Mouse (Mus musculus): ENCODE results near the gene Pih1d1. TPM values are rescaled to one million over a fixed set of nuclear protein-coding genes. Genes with fewer than 3 reads are reported as not detected.
A peak's percentile ranks its signal among the peaks of the same experiment; 100 is the strongest.
"Not testable (repeated sequence)": the region's sequence is repeated elsewhere in the genome, so short reads cannot be mapped to it uniquely, and the experiment has no call there.

Pih1d1 gene
- 108 and 111 TPM in 2 replicates for polyA plus RNA-seq (2016; fragmentation: Nextera tagmentation; extraction: Ambion mirVana)

- Histone ChIP-seq H3K36me3 (peaks cover 28% of the 10 kb centered on the region), H3K9me3 (replicated peaks) (no peaks in the 10 kb centered on the region), H3K27ac (replicated peaks) (peak within 1 kb of the TSS; percentile 98), H3K4me3 (peak within 1 kb of the TSS; percentile 75), H3K4me1 (peaks cover 36% of the 10 kb centered on the region), H3K27me3 (ENCODE audit: low read depth, poor library complexity, severe bottlenecking) (no peaks in the 10 kb centered on the region)
- 5% methylated on average over 69 of the region's 69 CpGs for WGBS
- DNase-seq (ENCODE audit: low spot score), result peak; percentile 96
Measured at GRCm38 (mm10) chr7:45154096-45154992, at the start of gene Pih1d1, which contains the start of gene Aldh16a1. Gene Pih1d1, plus strand, starts transcription at chr7:45154303. Gene Aldh16a1, minus strand, starts transcription at chr7:45154584.

GRCm38 (mm10) chr7:45104941-45105340 lies 49.2 kb upstream of the Pih1d1 start:
- Histone ChIP-seq H3K27ac (replicated peaks) (peak overlapping the region; percentile 81; the same call in 1 of the 2 replicates), H3K36me3 (no peaks in the 10 kb centered on the region), H3K4me1 (peaks cover 37% of the 10 kb centered on the region), H3K4me3 (no peak overlapping the region), H3K9me3 (replicated peaks) (no peaks in the 10 kb centered on the region), H3K27me3 (ENCODE audit: low read depth, poor library complexity, severe bottlenecking) (no peaks in the 10 kb centered on the region)
- 85% methylated on average over 5 of the region's 5 CpGs for WGBS
- no peak for DNase-seq (ENCODE audit: low spot score)

- Histone ChIP-seq H3K4me1 (peaks cover 37% of the 10 kb centered on the region), H3K36me3 (no peaks in the 10 kb centered on the region), H3K27ac (replicated peaks) (peak overlapping the region; percentile 81), H3K9me3 (replicated peaks) (no peaks in the 10 kb centered on the region), H3K27me3 (ENCODE audit: low read depth, poor library complexity, severe bottlenecking) (no peaks in the 10 kb centered on the region), H3K4me3 (no peak overlapping the region)
- no peak for DNase-seq (ENCODE audit: low spot score)
- WGBS, result 84% methylated on average over 8 of the region's 8 CpGs
Measured at GRCm38 (mm10) chr7:45105491-45105890, 48.6 kb upstream of the Pih1d1 start.

GRCm38 (mm10) chr7:45106441-45106840 lies 47.7 kb upstream of the Pih1d1 start:
- H3K27me3 ChIP-seq (ENCODE audit: low read depth, poor library complexity, severe bottlenecking), result no peaks in the 10 kb centered on the region
- WGBS, result 20% methylated on average over 6 of the region's 6 CpGs
- DNase-seq (ENCODE audit: low spot score), result peak; percentile 73
- H3K9me3 ChIP-seq (replicated peaks), result no peaks in the 10 kb centered on the region
- H3K4me3 ChIP-seq, result peak overlapping the region; percentile 35; the same call in 1 of the 2 replicates
- H3K27ac ChIP-seq (replicated peaks), result peak overlapping the region; percentile 81
- H3K36me3 ChIP-seq, result no peaks in the 10 kb centered on the region
- peaks cover 37% of the 10 kb centered on the region for H3K4me1 ChIP-seq

- DNase-seq (ENCODE audit: low spot score), result no peak
- H3K4me1 ChIP-seq, result peaks cover 37% of the 10 kb centered on the region
- WGBS, result 53% methylated on average over 5 of the region's 5 CpGs
- no peaks in the 10 kb centered on the region for H3K27me3 ChIP-seq (ENCODE audit: low read depth, poor library complexity, severe bottlenecking)
- peak overlapping the region; percentile 81 for H3K27ac ChIP-seq (replicated peaks)
- no peaks in the 10 kb centered on the region for H3K36me3 ChIP-seq
- no peak overlapping the region for H3K4me3 ChIP-seq
- H3K9me3 ChIP-seq (replicated peaks), result no peaks in the 10 kb centered on the region
Measured at GRCm38 (mm10) chr7:45107052-45107645, 47.0 kb upstream of the Pih1d1 start.

- 92% methylated on average over 4 of the region's 4 CpGs for WGBS
- H3K36me3 ChIP-seq; H3K27ac ChIP-seq (replicated peaks); H3K4me3 ChIP-seq; H3K27me3 ChIP-seq (ENCODE audit: low read depth, poor library complexity, severe bottlenecking); DNase-seq (ENCODE audit: low spot score); H3K9me3 ChIP-seq (replicated peaks): not testable (repeated sequence)
- peaks cover 23% of the 10 kb centered on the region for H3K4me1 ChIP-seq
Measured at GRCm38 (mm10) chr7:45110089-45110488, 44.0 kb upstream of the Pih1d1 start.

- DNase-seq (ENCODE audit: low spot score), result no peak
- no peaks in the 10 kb centered on the region for H3K36me3 ChIP-seq
- no peaks in the 10 kb centered on the region for H3K27me3 ChIP-seq (ENCODE audit: low read depth, poor library complexity, severe bottlenecking)
- WGBS, result 67% methylated on average over 2 of the region's 2 CpGs
- H3K4me3 ChIP-seq, result no peak overlapping the region
- H3K9me3 ChIP-seq (replicated peaks), result no peaks in the 10 kb centered on the region
- peaks cover 6% of the 10 kb centered on the region for H3K4me1 ChIP-seq
- no peak overlapping the region for H3K27ac ChIP-seq (replicated peaks)
Measured at GRCm38 (mm10) chr7:45111940-45112339, 42.2 kb upstream of the Pih1d1 start.

GRCm38 (mm10) chr7:45112529-45112928 lies 41.6 kb upstream of the Pih1d1 start:
- no peaks in the 10 kb centered on the region for H3K27me3 ChIP-seq (ENCODE audit: low read depth, poor library complexity, severe bottlenecking)
- H3K4me3 ChIP-seq, result no peak overlapping the region
- peaks cover 2% of the 10 kb centered on the region; the same call in 1 of the 2 replicates for H3K36me3 ChIP-seq
- 79% methylated on average over 3 of the region's 3 CpGs for WGBS
- no peaks in the 10 kb centered on the region for H3K9me3 ChIP-seq (replicated peaks)
- H3K4me1 ChIP-seq, result peaks cover under 1% of the 10 kb centered on the region; the same call in 1 of the 2 replicates
- DNase-seq (ENCODE audit: low spot score), result no peak
- H3K27ac ChIP-seq (replicated peaks), result no peak overlapping the region

GRCm38 (mm10) chr7:45113476-45113875 lies 40.6 kb upstream of the Pih1d1 start:
- no peak overlapping the region for H3K27ac ChIP-seq (replicated peaks)
- DNase-seq (ENCODE audit: low spot score), result no peak
- no peaks in the 10 kb centered on the region for H3K27me3 ChIP-seq (ENCODE audit: low read depth, poor library complexity, severe bottlenecking)
- 88% methylated on average over 2 of the region's 2 CpGs for WGBS
- peaks cover 12% of the 10 kb centered on the region for H3K36me3 ChIP-seq
- H3K4me1 ChIP-seq, result peaks cover 7% of the 10 kb centered on the region; the same call in 1 of the 2 replicates
- no peak overlapping the region for H3K4me3 ChIP-seq
- H3K9me3 ChIP-seq (replicated peaks), result no peaks in the 10 kb centered on the region

GRCm38 (mm10) chr7:45117566-45117965 lies 36.5 kb upstream of the Pih1d1 start:
- Histone ChIP-seq H3K9me3 (replicated peaks) (no peaks in the 10 kb centered on the region), H3K27me3 (ENCODE audit: low read depth, poor library complexity, severe bottlenecking) (no peaks in the 10 kb centered on the region), H3K4me1 (peaks cover 21% of the 10 kb centered on the region), H3K4me3 (no peak overlapping the region), H3K36me3 (peaks cover 52% of the 10 kb centered on the region), H3K27ac (replicated peaks) (0 out of 2 replicates have a peak overlapping the region, but pooled peaks have one; percentile 23)
- DNase-seq (ENCODE audit: low spot score), result no peak
- WGBS, result 81% methylated on average over 8 of the region's 8 CpGs

GRCm38 (mm10) chr7:45118336-45118735 lies 35.8 kb upstream of the Pih1d1 start:
- Histone ChIP-seq H3K27me3 (ENCODE audit: low read depth, poor library complexity, severe bottlenecking) (no peaks in the 10 kb centered on the region), H3K36me3 (peaks cover 60% of the 10 kb centered on the region), H3K9me3 (replicated peaks) (no peaks in the 10 kb centered on the region), H3K27ac (replicated peaks) (no peak overlapping the region), H3K4me1 (peaks cover 28% of the 10 kb centered on the region), H3K4me3 (no peak overlapping the region)
- DNase-seq (ENCODE audit: low spot score), result no peak
- 86% methylated on average over 6 of the region's 6 CpGs for WGBS

- Histone ChIP-seq H3K4me3 (peak overlapping the region; percentile 1; the same call in 1 of the 2 replicates), H3K27ac (replicated peaks) (no peak overlapping the region; the same call in 1 of the 2 replicates), H3K27me3 (ENCODE audit: low read depth, poor library complexity, severe bottlenecking) (no peaks in the 10 kb centered on the region), H3K4me1 (peaks cover 38% of the 10 kb centered on the region), H3K9me3 (replicated peaks) (no peaks in the 10 kb centered on the region), H3K36me3 (peaks cover 68% of the 10 kb centered on the region)
- 86% methylated on average over 5 of the region's 5 CpGs for WGBS
- no peak for DNase-seq (ENCODE audit: low spot score)
Measured at GRCm38 (mm10) chr7:45119780-45120709, 34.1 kb upstream of the Pih1d1 start.

Data from midbrain, embryonic 10.5 days (tissue).